Mouse (Mus musculus): Measurements from ENCODE around the gene Slc39a2. TPM values are rescaled to one million over a fixed set of nuclear protein-coding genes. Genes with fewer than 3 reads are reported as not detected.
"Not testable (repeated sequence)": the region's sequence is repeated elsewhere in the genome, so short reads cannot be mapped to it uniquely, and the experiment has no call there.

The Slc39a2 gene
- polyA plus RNA-seq (2015; fragmentation: Nextera tagmentation; extraction: Ambion mirVana) = 5.5 and 8.1 TPM in 2 replicates

- H3K36me3 ChIP-seq = peaks cover 42% of the 10 kb centered on the region
- H3K9me3 ChIP-seq (replicated peaks) = no peaks in the 10 kb centered on the region
- no peak within 1 kb of the TSS for H3K4me2 ChIP-seq (replicated peaks)
- no peaks in the 10 kb centered on the region for H3K27me3 ChIP-seq
- WGBS = 95% methylated on average over 9 of the region's 9 CpGs
- H3K9ac ChIP-seq = no peak within 1 kb of the TSS
- no peak within 1 kb of the TSS for H3K4me3 ChIP-seq (replicated peaks)
- no peak for ATAC-seq (ENCODE audit: insufficient number of reproducible peaks, low FRiP score, low TSS enrichment, low read depth)
- H3K4me1 ChIP-seq = no peaks in the 10 kb centered on the region
- 0 out of 2 replicates have a peak within 1 kb of the TSS, but pooled peaks have one; percentile 8 for H3K27ac ChIP-seq (replicated peaks)
Observed at GRCm38 (mm10) chr14:51892191-51892939, at the start of gene Slc39a2. TSS of gene Slc39a2 (plus strand) at chr14:51892889.

- Histone ChIP-seq H3K27me3 (no peaks in the 10 kb centered on the region), H3K27ac (replicated peaks) (no peak overlapping the region), H3K4me1 (no peaks in the 10 kb centered on the region), H3K36me3 (no peaks in the 10 kb centered on the region), H3K9me3 (replicated peaks) (no peaks in the 10 kb centered on the region), H3K4me3 (replicated peaks) (no peak overlapping the region), H3K9ac (no peak overlapping the region), H3K4me2 (replicated peaks) (no peak overlapping the region)
- no peak for ATAC-seq (ENCODE audit: insufficient number of reproducible peaks, low FRiP score, low TSS enrichment, low read depth)
Observed at GRCm38 (mm10) chr14:51843882-51844281, 48.8 kb upstream of the Slc39a2 start.

- H3K4me3 ChIP-seq (replicated peaks) = no peak overlapping the region
- H3K27me3 ChIP-seq = no peaks in the 10 kb centered on the region
- H3K27ac ChIP-seq (replicated peaks) = no peak overlapping the region
- no peak for ATAC-seq (ENCODE audit: insufficient number of reproducible peaks, low FRiP score, low TSS enrichment, low read depth)
- no peak overlapping the region for H3K4me2 ChIP-seq (replicated peaks)
- H3K36me3 ChIP-seq = no peaks in the 10 kb centered on the region
- 69% methylated on average over 3 of the region's 3 CpGs for WGBS
- no peaks in the 10 kb centered on the region for H3K4me1 ChIP-seq
- H3K9ac ChIP-seq = no peak overlapping the region
- H3K9me3 ChIP-seq (replicated peaks) = no peaks in the 10 kb centered on the region
Observed at GRCm38 (mm10) chr14:51846566-51846965, 46.1 kb upstream of the Slc39a2 start.

GRCm38 (mm10) chr14:51851006-51851405 is 41.7 kb upstream of the Slc39a2 start:
- ATAC-seq (ENCODE audit: insufficient number of reproducible peaks, low FRiP score, low TSS enrichment, low read depth); H3K9me3 ChIP-seq (replicated peaks); H3K27ac ChIP-seq (replicated peaks); H3K4me3 ChIP-seq (replicated peaks); H3K9ac ChIP-seq; H3K27me3 ChIP-seq; H3K4me1 ChIP-seq; H3K36me3 ChIP-seq; H3K4me2 ChIP-seq (replicated peaks): not testable (repeated sequence)
- WGBS = 42% methylated on average over 3 of the region's 3 CpGs

- H3K4me2 ChIP-seq (replicated peaks) = no peak within 1 kb of the TSS
- no peak within 1 kb of the TSS for H3K9ac ChIP-seq
- no peaks in the 10 kb centered on the region for H3K4me1 ChIP-seq
- H3K27ac ChIP-seq (replicated peaks) = no peak within 1 kb of the TSS
- H3K36me3 ChIP-seq = no peaks in the 10 kb centered on the region
- ATAC-seq (ENCODE audit: insufficient number of reproducible peaks, low FRiP score, low TSS enrichment, low read depth) = no peak
- H3K9me3 ChIP-seq (replicated peaks) = no peaks in the 10 kb centered on the region
- H3K27me3 ChIP-seq = no peaks in the 10 kb centered on the region
- no peak within 1 kb of the TSS for H3K4me3 ChIP-seq (replicated peaks)
Observed at GRCm38 (mm10) chr14:51853399-51853798, 39.3 kb upstream of the Slc39a2 start, which contains the start of gene Ear6. TSS of gene Ear6 (plus strand) at chr14:51853699.

GRCm38 (mm10) chr14:51855280-51855679 is 37.4 kb upstream of the Slc39a2 start:
- H3K4me3 ChIP-seq (replicated peaks); H3K27me3 ChIP-seq; H3K4me2 ChIP-seq (replicated peaks); H3K27ac ChIP-seq (replicated peaks); H3K4me1 ChIP-seq; H3K36me3 ChIP-seq; H3K9me3 ChIP-seq (replicated peaks); H3K9ac ChIP-seq; ATAC-seq (ENCODE audit: insufficient number of reproducible peaks, low FRiP score, low TSS enrichment, low read depth): not testable (repeated sequence)
- WGBS = 71% methylated on average over 7 of the region's 7 CpGs

GRCm38 (mm10) chr14:51863603-51864002 is 29.1 kb upstream of the Slc39a2 start:
- not testable (repeated sequence) for H3K4me1 ChIP-seq; H3K27ac ChIP-seq (replicated peaks); H3K9me3 ChIP-seq (replicated peaks); H3K4me2 ChIP-seq (replicated peaks); H3K36me3 ChIP-seq; H3K27me3 ChIP-seq; ATAC-seq (ENCODE audit: insufficient number of reproducible peaks, low FRiP score, low TSS enrichment, low read depth); H3K4me3 ChIP-seq (replicated peaks); H3K9ac ChIP-seq
- WGBS = 4% methylated on average over 1 of the region's 1 CpGs

GRCm38 (mm10) chr14:51870756-51871155 is 21.9 kb upstream of the Slc39a2 start:
- H3K36me3 ChIP-seq = no peaks in the 10 kb centered on the region
- no peaks in the 10 kb centered on the region for H3K4me1 ChIP-seq
- peaks cover 3% of the 10 kb centered on the region; the same call in 1 of the 2 replicates for H3K27me3 ChIP-seq
- 65% methylated on average over 2 of the region's 2 CpGs for WGBS
- H3K27ac ChIP-seq (replicated peaks) = no peak overlapping the region
- no peak overlapping the region for H3K9ac ChIP-seq
- no peaks in the 10 kb centered on the region for H3K9me3 ChIP-seq (replicated peaks)
- ATAC-seq (ENCODE audit: insufficient number of reproducible peaks, low FRiP score, low TSS enrichment, low read depth) = no peak
- H3K4me3 ChIP-seq (replicated peaks) = no peak overlapping the region
- H3K4me2 ChIP-seq (replicated peaks) = no peak overlapping the region

GRCm38 (mm10) chr14:51871741-51872140 is 20.9 kb upstream of the Slc39a2 start:
- no peak overlapping the region for H3K4me2 ChIP-seq (replicated peaks)
- 67% methylated on average over 9 of the region's 9 CpGs for WGBS
- H3K9ac ChIP-seq = no peak overlapping the region
- no peak overlapping the region for H3K4me3 ChIP-seq (replicated peaks)
- H3K4me1 ChIP-seq = no peaks in the 10 kb centered on the region
- H3K9me3 ChIP-seq (replicated peaks) = no peaks in the 10 kb centered on the region
- ATAC-seq (ENCODE audit: insufficient number of reproducible peaks, low FRiP score, low TSS enrichment, low read depth) = no peak
- no peak overlapping the region for H3K27ac ChIP-seq (replicated peaks)
- no peaks in the 10 kb centered on the region for H3K36me3 ChIP-seq
- peaks cover 3% of the 10 kb centered on the region; the same call in 1 of the 2 replicates for H3K27me3 ChIP-seq

- no peaks in the 10 kb centered on the region for H3K4me1 ChIP-seq
- H3K27me3 ChIP-seq = peaks cover 3% of the 10 kb centered on the region; the same call in 1 of the 2 replicates
- H3K9me3 ChIP-seq (replicated peaks) = no peaks in the 10 kb centered on the region
- no peaks in the 10 kb centered on the region for H3K36me3 ChIP-seq
- H3K27ac ChIP-seq (replicated peaks) = no peak overlapping the region
- no peak overlapping the region for H3K4me3 ChIP-seq (replicated peaks)
- ATAC-seq (ENCODE audit: insufficient number of reproducible peaks, low FRiP score, low TSS enrichment, low read depth) = no peak
- H3K4me2 ChIP-seq (replicated peaks) = no peak overlapping the region
- whole genome bisulfite sequencing = 74% methylated on average over 3 of the region's 3 CpGs
- no peak overlapping the region for H3K9ac ChIP-seq
Observed at GRCm38 (mm10) chr14:51877517-51877916, 15.2 kb upstream of the Slc39a2 start.

GRCm38 (mm10) chr14:51883527-51884030 is 9.1 kb upstream of the Slc39a2 start:
- WGBS = under 1% methylated on average over 4 of the region's 4 CpGs

More at GRCm38 (mm10) chr14:51883527-51884030, 9.1 kb upstream of the Slc39a2 start:
- Histone ChIP-seq H3K27ac (replicated peaks) (peak overlapping the region; percentile 84), H3K4me2 (replicated peaks) (peak overlapping the region; percentile 85), H3K4me1 (peaks cover 13% of the 10 kb centered on the region), H3K27me3 (no peaks in the 10 kb centered on the region), H3K9ac (no peak overlapping the region), H3K36me3 (peaks cover 19% of the 10 kb centered on the region), H3K9me3 (replicated peaks) (no peaks in the 10 kb centered on the region), H3K4me3 (replicated peaks) (peak overlapping the region; percentile 79)
- 0 out of 2 replicates have a peak, but pooled peaks have one; percentile 7 for ATAC-seq (ENCODE audit: insufficient number of reproducible peaks, low FRiP score, low TSS enrichment, low read depth)
